Mouse (Mus musculus): ENCODE data around the gene Hpn.

- no peak for TF ChIP-seq CTCF (IDR thresholded peaks at IDR 0.05; ENCODE audit: borderline replicate concordance, insufficient read depth, low read depth, low read length)
- no peak for TF ChIP-seq POLR2A (IDR thresholded peaks at IDR 0.05; ENCODE audit: borderline replicate concordance, insufficient read depth, low read length)
Measured at GRCm38 (mm10) chr7:31053882-31054447, 61.1 kb downstream of the Hpn start.
